Mouse (Mus musculus): ENCODE measurements at regions not wholly inside any gene's neighbourhood (a gene's known extent, or its start where the extent isn't known, plus 50 kb on each side); places are given as distances from the start of the nearest gene placed in this dataset.
"Not testable (repeated sequence)": the region's sequence is repeated elsewhere in the genome, so short reads cannot be mapped to it uniquely, and the experiment has no call there.

- H3K27ac ChIP-seq = no peak overlapping the region
- no peaks in the 10 kb centered on the region for H3K4me1 ChIP-seq (replicated peaks)
- ATAC-seq (ENCODE audit: low FRiP score) = no peak
- H3K4me2 ChIP-seq = no peak overlapping the region
- H3K27me3 ChIP-seq = no peaks in the 10 kb centered on the region
- 82% methylated on average over 7 of the region's 7 CpGs for WGBS
- no peak overlapping the region for H3K4me3 ChIP-seq
- H3K36me3 ChIP-seq = no peaks in the 10 kb centered on the region
- H3K9ac ChIP-seq = no peak overlapping the region
- H3K9me3 ChIP-seq = no peaks in the 10 kb centered on the region
These were observed 121.5 kb downstream of the Gm5426 start for GRCm38 (mm10) chr10:96257935-96258334.

- Histone ChIP-seq H3K4me1 (replicated peaks) (peaks cover under 1% of the 10 kb centered on the region), H3K9ac (no peak overlapping the region), H3K27ac (no peak overlapping the region), H3K27me3 (no peaks in the 10 kb centered on the region), H3K36me3 (no peaks in the 10 kb centered on the region), H3K9me3 (no peaks in the 10 kb centered on the region), H3K4me3 (no peak overlapping the region), H3K4me2 (no peak overlapping the region)
- no peak for ATAC-seq (ENCODE audit: low FRiP score)
- WGBS = 87% methylated on average over 10 of the region's 10 CpGs
These were observed 122.8 kb downstream of the Gm5426 start for GRCm38 (mm10) chr10:96259242-96259641.

- no peaks in the 10 kb centered on the region for H3K36me3 ChIP-seq
- no peak for ATAC-seq (ENCODE audit: low FRiP score)
- 95% methylated on average over 8 of the region's 8 CpGs for WGBS
- no peak overlapping the region for H3K9ac ChIP-seq
- H3K27ac ChIP-seq = no peak overlapping the region
- H3K4me2 ChIP-seq = no peak overlapping the region
- no peaks in the 10 kb centered on the region for H3K27me3 ChIP-seq
- peaks cover 4% of the 10 kb centered on the region for H3K4me1 ChIP-seq (replicated peaks)
- H3K9me3 ChIP-seq = no peaks in the 10 kb centered on the region
- H3K4me3 ChIP-seq = no peak overlapping the region
These were observed 123.2 kb downstream of the Gm5426 start for GRCm38 (mm10) chr10:96259648-96260047.

- peaks cover 16% of the 10 kb centered on the region for H3K4me1 ChIP-seq (replicated peaks)
- WGBS = 21% methylated on average over 7 of the region's 7 CpGs
- H3K36me3 ChIP-seq = no peaks in the 10 kb centered on the region
- ATAC-seq (ENCODE audit: low FRiP score) = no peak
- H3K4me2 ChIP-seq = no peak overlapping the region
- no peak overlapping the region for H3K4me3 ChIP-seq
- H3K9me3 ChIP-seq = no peaks in the 10 kb centered on the region
- H3K27ac ChIP-seq = no peak overlapping the region
- H3K9ac ChIP-seq = no peak overlapping the region
- no peaks in the 10 kb centered on the region for H3K27me3 ChIP-seq
These were observed 127.1 kb downstream of the Gm5426 start for GRCm38 (mm10) chr10:96263544-96263943.

GRCm38 (mm10) chr10:96264433-96264832 is 128.0 kb downstream of the Gm5426 start:
- 31% methylated on average over 5 of the region's 5 CpGs for WGBS
- Histone ChIP-seq H3K4me1 (replicated peaks) (peaks cover 16% of the 10 kb centered on the region), H3K9ac (no peak overlapping the region), H3K4me3 (no peak overlapping the region), H3K4me2 (no peak overlapping the region), H3K27ac (no peak overlapping the region), H3K36me3 (no peaks in the 10 kb centered on the region), H3K9me3 (no peaks in the 10 kb centered on the region), H3K27me3 (no peaks in the 10 kb centered on the region)
- ATAC-seq (ENCODE audit: low FRiP score) = no peak

GRCm38 (mm10) chr10:96264866-96265265 is 128.5 kb downstream of the Gm5426 start:
- no peak for ATAC-seq (ENCODE audit: low FRiP score)
- H3K27me3 ChIP-seq = no peaks in the 10 kb centered on the region
- no peaks in the 10 kb centered on the region for H3K36me3 ChIP-seq
- H3K4me3 ChIP-seq = no peak overlapping the region
- H3K9me3 ChIP-seq = no peaks in the 10 kb centered on the region
- H3K9ac ChIP-seq = no peak overlapping the region
- H3K4me1 ChIP-seq (replicated peaks) = peaks cover 16% of the 10 kb centered on the region
- no peak overlapping the region for H3K4me2 ChIP-seq
- no peak overlapping the region for H3K27ac ChIP-seq
- WGBS = 60% methylated on average over 4 of the region's 4 CpGs

GRCm38 (mm10) chr10:96266100-96266735 is 129.8 kb downstream of the Gm5426 start:
- no peak for ATAC-seq (ENCODE audit: low FRiP score)
- Histone ChIP-seq H3K9ac (no peak overlapping the region), H3K4me1 (replicated peaks) (peaks cover 16% of the 10 kb centered on the region), H3K36me3 (no peaks in the 10 kb centered on the region), H3K27ac (no peak overlapping the region), H3K4me2 (no peak overlapping the region), H3K4me3 (no peak overlapping the region), H3K27me3 (no peaks in the 10 kb centered on the region), H3K9me3 (no peaks in the 10 kb centered on the region)
- whole genome bisulfite sequencing = 77% methylated on average over 9 of the region's 9 CpGs

GRCm38 (mm10) chr10:96267603-96268002 is 131.2 kb downstream of the Gm5426 start:
- WGBS = 86% methylated on average over 4 of the region's 4 CpGs
- Histone ChIP-seq H3K27ac (no peak overlapping the region), H3K4me1 (replicated peaks) (peaks cover 16% of the 10 kb centered on the region), H3K4me3 (no peak overlapping the region), H3K36me3 (no peaks in the 10 kb centered on the region), H3K9ac (no peak overlapping the region), H3K9me3 (no peaks in the 10 kb centered on the region), H3K4me2 (no peak overlapping the region), H3K27me3 (no peaks in the 10 kb centered on the region)
- ATAC-seq (ENCODE audit: low FRiP score) = no peak

GRCm38 (mm10) chr10:96273607-96274365 is 137.4 kb downstream of the Gm5426 start:
- ATAC-seq (ENCODE audit: low FRiP score) = no peak
- Histone ChIP-seq H3K4me3 (no peak overlapping the region), H3K27ac (no peak overlapping the region), H3K36me3 (no peaks in the 10 kb centered on the region), H3K9ac (no peak overlapping the region), H3K9me3 (no peaks in the 10 kb centered on the region), H3K4me1 (replicated peaks) (no peaks in the 10 kb centered on the region), H3K4me2 (no peak overlapping the region), H3K27me3 (no peaks in the 10 kb centered on the region)
- WGBS = 88% methylated on average over 7 of the region's 7 CpGs

- Histone ChIP-seq H3K4me1 (replicated peaks) (no peaks in the 10 kb centered on the region), H3K4me3 (no peak overlapping the region), H3K9ac (no peak overlapping the region), H3K9me3 (no peaks in the 10 kb centered on the region), H3K4me2 (no peak overlapping the region), H3K27me3 (no peaks in the 10 kb centered on the region), H3K27ac (no peak overlapping the region), H3K36me3 (no peaks in the 10 kb centered on the region)
- 93% methylated on average over 6 of the region's 6 CpGs for WGBS
- no peak for ATAC-seq (ENCODE audit: low FRiP score)
These were observed 143.7 kb downstream of the Gm5426 start for GRCm38 (mm10) chr10:96280149-96280548.

- Histone ChIP-seq H3K36me3 (no peaks in the 10 kb centered on the region), H3K27me3 (no peaks in the 10 kb centered on the region), H3K27ac (no peak overlapping the region), H3K9ac (no peak overlapping the region), H3K4me3 (no peak overlapping the region), H3K9me3 (no peaks in the 10 kb centered on the region), H3K4me2 (no peak overlapping the region), H3K4me1 (replicated peaks) (no peaks in the 10 kb centered on the region)
- ATAC-seq (ENCODE audit: low FRiP score) = no peak
- 69% methylated on average over 10 of the region's 10 CpGs for WGBS
These were observed 149.1 kb downstream of the Gm5426 start for GRCm38 (mm10) chr10:96285407-96286093.

- 77% methylated on average over 2 of the region's 2 CpGs for WGBS
- H3K4me2 ChIP-seq = no peak overlapping the region
- no peak overlapping the region for H3K9ac ChIP-seq
- no peak overlapping the region for H3K4me3 ChIP-seq
- H3K27ac ChIP-seq = no peak overlapping the region
- H3K36me3 ChIP-seq = no peaks in the 10 kb centered on the region
- ATAC-seq (ENCODE audit: low FRiP score) = no peak
- H3K4me1 ChIP-seq (replicated peaks) = no peaks in the 10 kb centered on the region
- no peaks in the 10 kb centered on the region for H3K27me3 ChIP-seq
- H3K9me3 ChIP-seq = no peaks in the 10 kb centered on the region
These were observed 149.7 kb downstream of the Gm5426 start for GRCm38 (mm10) chr10:96286094-96286485.

- H3K9me3 ChIP-seq; H3K4me3 ChIP-seq; H3K36me3 ChIP-seq; H3K4me1 ChIP-seq (replicated peaks); ATAC-seq (ENCODE audit: low FRiP score); H3K27me3 ChIP-seq; H3K9ac ChIP-seq; H3K27ac ChIP-seq; H3K4me2 ChIP-seq: not testable (repeated sequence)
These were observed 152.6 kb downstream of the Gm5426 start for GRCm38 (mm10) chr10:96289005-96289404.
